Mouse (Mus musculus) liver, embryonic 14.5 days (tissue): ENCODE data around the gene Pex16. TPM values are rescaled to one million over a fixed set of nuclear protein-coding genes. Genes with fewer than 3 reads are reported as not detected.

Experiments
- ATAC-seq: fragments of 200-750 bp; cut with Nextera tagmentation; 2 replicates; pipeline ENCODE4 v1.8.0; 2017; ENCODE audit warnings: moderate number of reproducible peaks, mild to moderate bottlenecking, moderate library complexity; ENCODE audit not compliant: insufficient read depth
- DNase-seq, 3 experiments: peaks; one replicate each; pipeline ENCODE4 v3.0.0-alpha.2; 2012 to 2013; ENCODE audit warnings: low read depth in 3 of 3, low spot score in 3 of 3
- H3K27ac ChIP-seq: fragments of 300-500 bp; sonication (generic); 2 replicates; pipeline ENCODE4 v1.5.1; 2014; ENCODE audit warnings: moderate library complexity, mild to moderate bottlenecking, control low read depth, inconsistent platforms
- H3K27me3 ChIP-seq: fragments of 300-500 bp; sonication (generic); 2 replicates; pipeline ENCODE4 v1.6.1; 2014; ENCODE audit warnings: mild to moderate bottlenecking, low read length, moderate library complexity; ENCODE audit not compliant: control insufficient read depth, insufficient read depth
- H3K36me3 ChIP-seq: fragments of 300-500 bp; sonication (generic); replicated peaks from 2 replicates; pipeline ENCODE4 v1.6.1; 2014; ENCODE audit warnings: low read depth; ENCODE audit not compliant: control insufficient read depth, insufficient read depth
- H3K4me1 ChIP-seq, 2 experiments: fragments of 200-500 bp in 1 of 2; fragments of 300-500 bp in 1 of 2; sonication (generic) in 1 of 2; replicated peaks; 2 replicates each; pipeline ENCODE4 v1.6.1; 2012 to 2014; ENCODE audit warnings: antibody characterized with exemption in 1 of 2, inconsistent platforms in 1 of 2, low read length in 1 of 2; ENCODE audit not compliant: control insufficient read depth in 2 of 2, insufficient read depth in 2 of 2
- H3K4me2 ChIP-seq: fragments of 300-500 bp; sonication (generic); 2 replicates; pipeline ENCODE4 v1.6.1; 2014; ENCODE audit warnings: low read depth, mild to moderate bottlenecking, control low read depth, moderate library complexity
- H3K4me3 ChIP-seq, 2 experiments: fragments of 200-500 bp in 1 of 2; fragments of 300-500 bp in 1 of 2; sonication (generic) in 1 of 2; 2 replicates each; pipeline ENCODE4 v1.5.1; 2012 to 2014; ENCODE audit warnings: low read depth in 2 of 2, low read length in 2 of 2, mild to moderate bottlenecking in 2 of 2, control low read depth in 1 of 2, inconsistent platforms in 1 of 2, moderate library complexity in 1 of 2; ENCODE audit not compliant: insufficient read depth in 1 of 2
- H3K9ac ChIP-seq: fragments of 300-500 bp; sonication (generic); replicated peaks from 2 replicates; pipeline ENCODE4 v1.6.1; 2014; ENCODE audit warnings: mild to moderate bottlenecking, control low read depth, moderate library complexity
- H3K9me3 ChIP-seq: fragments of 300-500 bp; sonication (generic); 2 replicates; pipeline ENCODE4 v1.6.1; 2016; ENCODE audit warnings: low read length, mixed read lengths; ENCODE audit not compliant: control insufficient read depth
- CTCF ChIP-seq: IDR thresholded peaks from 2 replicates; pipeline ENCODE4 v1.5.1; 2016; ENCODE audit warnings: antibody characterized with exemption, low read depth, control low read depth
- EP300 ChIP-seq: IDR thresholded peaks from 2 replicates; pipeline ENCODE4 v1.6.1; 2016; ENCODE audit warnings: antibody characterized with exemption, low read depth
- WGBS: fragments of 180-500 bp; shearing (Covaris S2); extraction: QIAGEN DNeasy Blood & Tissue Kit; methylation state at CpG from one replicate; pipeline ENCODE4 v1.1.7; 2014; ENCODE audit not compliant: insufficient replicate concordance; 5-methylcytosine and 5-hydroxymethylcytosine counted together
- polyA plus RNA-seq, 2 experiments: library from polyadenylated mRNA; depleted of rRNA in 1 of 2; stranded (reverse) in 1 of 2; unstranded in 1 of 2; fragments of >200 nt; fragmentation: Nextera tagmentation in 1 of 2; extraction: Ambion mirVana in 1 of 2; gene quantifications; 2 replicates each; pipeline versions ENCODE4 v1.2.1 to v1.2.3; 2012 to 2014

Gene Pex16
- polyA plus RNA-seq, 2 experiments, result 15.5 to 19.5 TPM

GRCm38 (mm10) chr2:92390206-92390930, 15.9 kb downstream of the Pex16 start:
- Histone ChIP-seq H3K4me1 (peaks cover 0 to 4% of the 10 kb centered on the region in 2 experiments; a peak in 2 of 4 replicates), H3K9me3 (no peaks in the 10 kb centered on the region), H3K4me3 (no peak overlapping the region), H3K27ac (no peak overlapping the region), H3K36me3 (no peaks in the 10 kb centered on the region), H3K9ac (no peak overlapping the region), H3K27me3 (peaks cover 58% of the 10 kb centered on the region), H3K4me2 (no peak overlapping the region)
- TF ChIP-seq EP300 (no peak), CTCF (no peak)
- WGBS, result 39% methylated on average over 6 of the region's 6 CpGs
- no peak for ATAC-seq
- DNase-seq, result no peak

- 64% methylated on average over 8 of the region's 8 CpGs for WGBS
- Histone ChIP-seq H3K36me3 (no peaks in the 10 kb centered on the region), H3K9me3 (no peaks in the 10 kb centered on the region), H3K27ac (no peak overlapping the region), H3K27me3 (peaks cover 58% of the 10 kb centered on the region), H3K4me2 (no peak overlapping the region), H3K4me1 (peaks cover 0 to 4% of the 10 kb centered on the region in 2 experiments; a peak in 2 of 4 replicates), H3K9ac (no peak overlapping the region), H3K4me3 (no peak overlapping the region)
- ATAC-seq, result no peak
- DNase-seq, result no peak
- TF ChIP-seq CTCF (no peak), EP300 (no peak)
Observed at GRCm38 (mm10) chr2:92391116-92391515, 16.6 kb downstream of the Pex16 start.

- peaks cover 58% of the 10 kb centered on the region for H3K27me3 ChIP-seq
- TF ChIP-seq CTCF (no peak), EP300 (no peak)
- 0 out of 4 replicates have a peak overlapping the region, but pooled peaks have one; percentile 10 to 20 for H3K4me3 ChIP-seq
- no peak overlapping the region; the same call in none of the 2 replicates for H3K4me2 ChIP-seq
- DNase-seq, result no peak
- H3K27ac ChIP-seq, result no peak overlapping the region
- H3K9ac ChIP-seq, result no peak overlapping the region
- whole genome bisulfite sequencing, result 35% methylated on average over 11 of the region's 11 CpGs
- H3K36me3 ChIP-seq, result no peaks in the 10 kb centered on the region
- ATAC-seq, result no peak
- H3K9me3 ChIP-seq, result no peaks in the 10 kb centered on the region
- H3K4me1 ChIP-seq, result peaks cover 0 to 4% of the 10 kb centered on the region in 2 experiments; a peak in 2 of 4 replicates
Observed at GRCm38 (mm10) chr2:92391703-92392317, 17.3 kb downstream of the Pex16 start.

GRCm38 (mm10) chr2:92392318-92393264, 18.1 kb downstream of the Pex16 start:
- no peak for ATAC-seq
- no peaks in the 10 kb centered on the region for H3K9me3 ChIP-seq
- H3K4me2 ChIP-seq, result no peak overlapping the region; the same call in none of the 2 replicates
- no peaks in the 10 kb centered on the region for H3K36me3 ChIP-seq
- 4% methylated on average over 26 of the region's 26 CpGs for WGBS
- H3K4me1 ChIP-seq, result peaks cover 0 to 4% of the 10 kb centered on the region in 2 experiments; a peak in 2 of 4 replicates
- H3K4me3 ChIP-seq, result 0 out of 4 replicates have a peak overlapping the region, but pooled peaks of 1 of the 2 experiments have one; percentile 20
- no peak overlapping the region for H3K9ac ChIP-seq
- no peak for TF ChIP-seq CTCF
- no peak overlapping the region for H3K27ac ChIP-seq
- no peak for DNase-seq
- peaks cover 57% of the 10 kb centered on the region for H3K27me3 ChIP-seq
